Mouse (Mus musculus) CD4-positive helper T cell, adult 2 months (primary cell): ENCODE results near the gene Ggt7.
A peak's percentile ranks its signal among the peaks of the same experiment; 100 is the strongest.

ENCODE experiments used
- DNase-seq: peaks from one replicate; pipeline ENCODE4 v3.0.0-alpha.2; 2012; ENCODE audit warnings: low read depth, missing footprints, low spot score

Gene Ggt7

DNA sequence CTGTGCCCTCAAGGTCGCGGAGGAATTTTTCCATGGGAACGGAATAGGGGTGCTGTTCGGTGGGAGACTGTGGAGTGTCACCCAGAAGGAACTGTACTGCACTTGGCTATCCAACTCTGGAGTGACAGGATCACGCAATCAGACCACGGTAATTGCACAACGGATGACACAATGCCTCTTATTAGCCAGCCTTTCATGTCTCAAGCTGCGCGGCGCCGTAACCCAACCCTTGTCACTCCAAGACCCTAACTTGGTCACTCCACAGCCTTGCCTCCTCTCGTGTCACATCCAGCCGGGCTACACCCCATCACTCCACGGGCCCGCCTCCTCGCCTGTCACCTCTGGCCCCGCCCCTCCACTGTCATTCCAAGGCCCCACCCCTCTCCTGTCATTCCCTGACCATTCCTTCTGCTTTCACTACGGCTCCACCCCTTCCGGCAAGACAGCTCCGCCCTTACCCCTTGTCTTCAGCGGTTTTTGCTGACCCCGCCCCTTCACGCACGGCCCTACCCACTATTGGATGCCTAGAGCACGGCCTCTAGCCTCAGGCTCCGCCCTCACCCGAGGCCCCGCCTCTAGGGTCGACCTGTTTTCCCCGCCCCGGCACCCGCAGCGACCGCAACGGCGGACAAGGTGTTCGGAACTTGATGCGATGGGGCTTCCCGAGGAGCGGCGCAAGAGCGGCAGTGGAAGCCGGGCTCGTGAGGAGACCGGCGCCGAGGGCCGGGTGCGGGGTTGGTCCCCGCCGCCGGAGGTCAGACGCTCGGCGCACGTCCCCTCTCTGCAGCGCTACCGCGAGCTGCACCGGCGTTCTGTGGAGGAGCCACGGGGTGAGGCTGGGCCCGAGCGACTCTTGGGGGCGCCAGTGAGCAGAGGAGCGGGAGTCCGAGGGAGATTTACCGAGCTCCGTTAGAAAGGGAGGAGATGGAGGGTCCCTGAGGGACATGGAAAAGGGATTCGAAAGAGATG lies at the start of gene Ggt7, which contains the start of gene Acss2:
Ggt7 (minus strand) TSS at position 783 of the 969 bp plus-strand sequence.
Acss2 (plus strand) TSS at position 494 of the 969 bp plus-strand sequence.
- peak; percentile 98 for DNase-seq

DNA sequence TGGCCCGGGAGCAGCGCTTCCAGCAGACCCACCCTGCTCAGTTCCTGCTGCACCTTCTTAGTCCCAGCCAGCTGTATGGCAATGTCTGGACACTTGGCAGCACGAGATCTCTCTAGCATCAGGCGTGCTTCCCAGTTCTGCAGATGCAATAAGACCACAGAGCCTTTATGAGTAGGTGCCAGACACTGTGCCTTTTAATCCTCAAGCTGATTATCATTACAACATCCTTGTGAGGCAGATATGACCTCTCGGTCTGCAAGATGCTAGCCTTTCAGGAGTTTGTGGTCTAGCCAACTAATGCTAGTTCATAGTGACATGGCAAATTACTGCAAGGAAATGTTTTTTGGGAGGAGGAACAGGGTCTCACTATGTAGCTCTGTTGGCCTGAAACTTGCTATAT lies 49.7 kb upstream of the Ggt7 start:
- DNase-seq: no peak

DNA sequence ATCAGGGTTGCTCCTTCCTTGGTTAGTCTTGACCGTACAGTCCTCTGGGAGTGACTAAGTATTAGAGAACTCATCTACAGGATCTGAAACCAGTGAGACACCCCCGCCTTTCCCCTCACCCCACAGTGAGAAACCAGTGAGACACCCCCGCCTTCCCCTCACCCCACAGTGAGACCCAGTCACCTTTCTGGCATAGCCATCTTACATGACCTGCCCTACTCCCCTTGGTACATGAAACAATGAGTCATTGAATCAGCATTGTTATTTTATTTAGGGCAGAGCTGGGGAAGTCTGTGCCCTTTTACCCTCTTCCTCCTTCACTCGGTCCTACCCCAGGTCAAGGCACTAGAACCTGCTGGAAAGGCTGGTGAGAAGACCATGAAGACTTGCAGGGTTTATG lies 44.9 kb upstream of the Ggt7 start:
- DNase-seq: no peak

DNA sequence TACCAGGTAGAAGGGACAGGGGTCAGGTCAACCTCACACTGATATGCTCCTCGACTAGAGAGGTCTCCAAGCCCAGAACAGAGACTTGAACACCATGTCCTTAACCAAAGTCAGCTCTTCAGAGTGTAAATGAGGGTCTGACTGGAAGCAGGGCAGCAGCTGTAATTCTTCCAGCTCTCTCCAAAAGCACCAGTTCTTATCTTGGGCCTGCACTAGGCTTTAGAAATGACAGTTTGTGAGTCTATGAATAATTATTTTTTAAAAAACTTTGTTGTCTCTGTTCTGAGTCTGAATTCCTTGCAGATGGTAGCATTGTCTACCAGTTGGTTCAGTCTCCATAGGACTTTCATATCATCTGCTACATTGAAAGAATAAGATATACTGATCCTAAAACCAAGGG lies 44.2 kb upstream of the Ggt7 start:
- DNase-seq: no peak

DNA sequence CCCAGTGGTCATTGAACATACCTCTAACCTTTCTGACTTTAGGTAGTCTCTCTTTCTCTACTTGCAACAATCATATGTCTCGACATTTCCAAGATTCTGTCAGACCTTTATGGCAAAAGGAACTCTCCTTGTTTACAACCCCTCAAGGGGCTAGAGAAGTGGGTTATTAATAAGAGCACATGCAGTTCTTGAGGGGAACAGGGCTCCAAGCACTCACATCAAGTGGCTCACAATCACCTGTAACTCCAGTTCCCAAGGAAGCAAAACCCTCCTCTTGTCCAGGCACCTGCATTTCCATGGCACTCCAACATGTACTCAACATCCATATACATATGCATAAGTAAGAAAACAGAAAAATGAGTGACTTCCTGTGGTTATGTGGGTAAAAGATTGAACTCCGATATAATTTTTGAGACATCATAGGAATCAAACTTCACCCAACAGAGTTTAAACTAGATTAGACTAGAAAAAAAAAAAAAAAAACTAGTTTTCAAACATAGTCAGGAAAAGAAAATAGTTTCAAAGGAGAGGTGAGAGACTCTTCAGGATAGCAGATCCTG lies 36.5 kb upstream of the Ggt7 start:
- peak; percentile 69 for DNase-seq

DNA sequence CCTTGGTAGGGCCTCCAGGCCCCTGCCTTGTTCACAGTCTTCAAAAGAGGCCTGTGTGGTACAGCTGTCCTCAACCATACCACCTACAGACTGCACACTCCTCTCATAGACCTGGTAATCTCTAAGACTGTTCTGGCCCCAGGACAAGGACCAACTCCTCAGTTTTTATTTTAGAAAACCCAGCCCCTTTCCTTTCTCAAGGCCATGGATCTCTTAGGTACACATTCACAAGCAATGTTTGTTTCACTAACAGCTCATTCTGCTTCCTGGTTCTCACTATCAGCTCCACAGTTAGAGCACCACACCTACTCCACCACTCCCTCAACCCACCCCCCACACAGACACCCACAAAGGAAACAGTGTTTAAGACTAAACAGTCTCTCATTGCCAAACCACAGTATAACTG lies 34.9 kb upstream of the Ggt7 start:
- peak; percentile 77 for DNase-seq

DNA sequence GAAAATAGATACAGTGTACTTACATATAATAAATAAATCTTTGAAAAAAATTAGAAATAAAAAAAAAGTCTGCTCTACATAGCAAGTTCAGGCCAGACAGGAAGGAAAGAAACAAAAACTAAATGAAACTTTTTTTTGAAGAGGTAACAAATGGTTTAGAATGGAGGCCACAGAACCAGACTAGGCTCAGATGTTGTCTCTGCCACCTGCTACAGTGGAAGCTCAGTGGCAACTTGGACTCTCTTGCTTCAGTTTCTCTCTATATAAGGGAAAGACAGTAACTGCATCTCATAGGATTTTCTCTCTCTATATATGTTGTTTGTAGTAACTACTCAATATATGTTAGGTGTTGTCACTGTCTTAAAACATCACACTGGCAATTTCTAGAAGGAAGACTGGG lies 34.3 kb upstream of the Ggt7 start:
- DNase-seq: peak; percentile 19

DNA sequence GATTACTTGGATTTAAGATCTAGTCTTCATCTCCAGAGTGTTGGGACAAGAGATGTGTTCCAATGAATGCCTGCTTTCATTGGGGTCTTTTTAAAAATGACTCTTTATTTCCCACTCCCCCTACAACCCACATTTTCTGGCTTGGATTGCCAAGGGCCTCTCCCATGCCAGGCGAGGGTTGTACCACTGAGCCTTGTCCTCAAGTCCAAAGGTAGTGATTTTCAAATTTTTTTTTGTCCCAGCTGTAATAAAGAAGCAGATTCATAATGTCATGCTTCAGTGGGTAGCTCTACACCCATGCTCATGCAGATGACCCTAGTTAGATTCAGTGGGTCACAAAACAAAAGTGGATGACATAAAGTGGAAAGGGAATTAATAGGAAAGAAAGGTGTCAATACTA lies 28.9 kb upstream of the Ggt7 start:
- no peak for DNase-seq

DNA sequence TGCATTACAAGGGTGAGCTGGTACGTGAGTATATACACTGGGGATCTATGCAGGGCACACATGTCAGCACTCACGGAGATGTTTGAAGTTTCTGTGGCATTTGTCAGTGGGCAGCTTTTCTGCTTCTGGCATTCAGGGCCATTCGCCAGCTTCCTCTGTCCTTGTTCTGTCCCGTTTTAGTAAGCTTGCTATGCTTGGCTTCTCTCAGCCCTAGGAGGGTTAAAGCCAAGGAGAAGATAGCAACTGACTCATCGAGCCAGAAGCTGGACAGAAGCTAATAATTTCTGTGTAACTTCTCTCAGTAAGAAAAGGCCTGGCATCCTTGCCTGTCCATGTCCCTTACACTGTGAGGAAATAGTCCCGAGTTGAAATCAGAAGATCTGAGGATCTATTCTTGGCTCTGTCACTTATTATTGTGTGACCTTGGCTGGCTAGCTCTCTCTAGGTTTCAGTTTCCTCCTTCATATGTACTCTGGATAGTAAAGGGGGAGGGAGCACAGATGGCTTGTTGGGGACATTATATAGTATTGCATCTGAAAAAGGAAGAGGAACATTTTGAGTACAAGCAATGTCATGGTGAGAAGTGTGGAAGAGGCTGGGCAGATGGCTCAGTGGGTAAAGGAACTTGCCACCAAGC lies 22.9 kb upstream of the Ggt7 start:
- no peak for DNase-seq

DNA sequence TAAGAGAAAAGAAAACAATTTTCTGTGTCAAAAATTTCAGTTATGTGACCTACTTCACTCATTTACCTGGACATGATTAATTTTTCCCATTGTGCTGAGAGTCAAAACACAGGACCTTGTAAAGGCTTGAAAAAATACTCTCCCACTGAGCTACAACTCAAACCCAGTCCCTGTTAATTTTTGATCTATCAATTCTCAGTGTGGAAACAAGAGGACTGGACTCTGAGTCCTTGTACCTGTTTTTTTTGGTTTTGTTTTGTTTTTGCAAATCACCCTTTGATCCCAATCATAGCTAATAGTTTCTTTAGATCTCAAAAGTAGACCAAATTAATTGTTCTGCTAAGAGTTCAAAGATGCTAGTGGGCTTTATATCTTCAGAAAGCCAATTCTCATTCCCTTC lies 21.7 kb upstream of the Ggt7 start:
- no peak for DNase-seq

DNA sequence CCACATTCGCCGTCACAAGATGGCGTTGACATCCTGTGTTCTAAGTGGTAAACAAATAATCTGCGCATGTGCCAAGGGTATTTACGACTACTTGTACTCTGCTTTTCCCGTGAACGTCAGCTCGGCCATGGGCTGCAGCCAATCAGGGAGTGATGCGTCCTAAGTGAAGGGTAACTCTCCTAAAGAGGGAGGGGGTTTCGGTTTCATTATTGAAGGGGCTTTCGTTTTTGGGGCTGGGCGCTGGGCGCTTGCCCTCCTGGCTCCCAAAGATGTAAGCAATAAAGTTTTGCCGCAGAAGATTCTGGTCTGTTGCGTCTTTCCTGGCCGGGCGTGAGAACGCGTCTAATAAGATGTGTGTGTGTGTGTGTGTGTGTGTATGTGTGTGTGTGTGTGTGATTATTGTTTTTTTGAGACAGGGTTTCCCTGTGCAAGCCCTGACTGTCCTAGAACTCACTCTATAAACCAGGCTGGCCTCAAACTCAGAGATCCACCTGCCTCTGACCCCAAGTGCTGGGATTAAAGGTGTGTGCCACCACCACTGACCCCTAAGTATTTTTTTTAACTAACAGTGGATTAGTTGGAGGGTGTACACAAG lies 20.5 kb upstream of the Ggt7 start:
- DNase-seq: peak; percentile 41

DNA sequence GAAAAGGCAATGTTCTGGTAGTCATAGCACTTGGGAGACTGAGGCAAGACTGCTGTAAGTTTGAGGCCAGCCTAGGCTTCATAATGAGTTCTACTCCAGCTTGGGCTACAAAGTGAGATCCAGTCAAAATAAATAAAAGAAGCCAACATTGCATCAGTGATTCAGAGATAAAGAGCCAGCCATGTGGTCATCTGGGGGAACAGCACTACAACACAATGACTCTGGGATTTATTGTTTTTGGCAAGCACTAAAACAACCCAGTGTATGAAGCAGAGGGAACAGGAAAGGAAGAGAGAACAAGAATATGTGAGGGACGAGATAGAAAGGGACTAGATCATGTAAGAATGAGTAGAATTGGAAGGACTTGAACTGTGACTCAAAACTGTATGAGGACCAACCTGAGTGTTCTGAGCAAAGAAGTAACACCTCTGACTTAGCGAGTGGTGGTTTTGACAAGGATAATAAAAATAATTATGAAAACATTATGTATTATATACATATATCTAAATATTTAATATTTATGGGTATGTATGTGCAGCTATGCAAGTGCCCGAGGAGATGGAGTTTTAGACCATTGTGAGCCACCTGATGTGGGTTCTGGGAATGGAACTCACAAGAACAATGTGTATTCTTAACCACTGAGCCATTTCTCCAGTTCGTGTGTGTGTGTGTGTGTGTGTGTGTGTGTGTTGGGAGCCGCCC lies 19.9 kb upstream of the Ggt7 start:
- DNase-seq: peak; percentile 70

DNA sequence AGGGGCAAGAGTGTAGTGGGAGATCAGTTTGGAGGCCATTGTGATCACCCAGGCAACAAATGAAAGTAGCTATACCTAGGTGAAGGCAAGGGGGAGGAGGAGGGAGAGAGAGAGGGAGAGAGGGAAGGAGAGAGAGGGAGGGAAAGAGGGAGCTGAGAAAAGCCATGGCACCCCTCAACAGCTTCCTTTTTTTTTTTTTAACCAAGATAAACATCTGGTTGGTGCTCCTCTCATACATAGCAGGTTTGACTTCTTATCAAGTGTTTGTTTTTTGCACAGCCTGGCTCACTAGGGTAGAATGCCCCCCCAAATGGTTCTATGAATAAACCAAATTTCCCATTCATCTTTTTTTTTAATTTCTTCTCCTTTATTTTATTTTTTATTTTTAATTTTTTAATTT lies 18.3 kb upstream of the Ggt7 start:
- no peak for DNase-seq

DNA sequence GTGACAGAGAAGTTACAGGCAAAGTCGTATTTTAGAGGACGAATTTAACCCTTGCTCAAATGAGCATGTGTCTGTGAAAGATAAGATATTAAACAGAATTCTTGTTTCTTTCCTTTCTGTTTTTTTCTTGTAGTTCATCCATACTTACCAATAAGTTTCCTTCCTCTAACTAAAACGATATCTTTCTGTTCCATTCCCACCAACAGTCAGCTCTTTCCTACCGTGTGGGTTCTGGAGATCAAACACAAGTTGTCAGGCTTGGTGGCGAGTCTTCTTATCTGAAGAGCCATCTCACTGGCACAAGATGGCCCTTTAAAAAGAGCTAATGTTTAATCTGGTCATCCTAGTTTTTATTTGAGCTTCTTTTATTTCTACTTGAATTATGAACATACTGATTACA lies 9.3 kb upstream of the Ggt7 start:
- no peak for DNase-seq

DNA sequence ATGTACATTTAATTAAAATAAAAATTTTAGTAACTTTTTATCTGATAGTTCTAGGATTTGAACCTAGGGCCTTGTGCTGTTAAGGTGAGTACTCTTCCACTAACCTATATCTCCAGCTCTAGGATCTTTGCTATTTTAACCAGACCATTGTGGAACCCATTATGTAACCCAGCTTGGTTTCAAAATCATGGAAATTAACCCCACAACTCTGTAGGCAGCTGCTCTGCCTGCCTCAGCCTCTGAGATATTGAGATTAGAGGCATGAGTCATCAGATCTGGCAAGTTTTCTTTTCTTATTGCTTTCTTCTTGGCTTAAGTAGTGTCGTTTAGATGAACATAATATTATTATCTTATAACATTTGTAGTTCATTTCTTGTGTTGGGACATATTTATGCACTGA lies 6.3 kb upstream of the Ggt7 start:
- DNase-seq: no peak

DNA sequence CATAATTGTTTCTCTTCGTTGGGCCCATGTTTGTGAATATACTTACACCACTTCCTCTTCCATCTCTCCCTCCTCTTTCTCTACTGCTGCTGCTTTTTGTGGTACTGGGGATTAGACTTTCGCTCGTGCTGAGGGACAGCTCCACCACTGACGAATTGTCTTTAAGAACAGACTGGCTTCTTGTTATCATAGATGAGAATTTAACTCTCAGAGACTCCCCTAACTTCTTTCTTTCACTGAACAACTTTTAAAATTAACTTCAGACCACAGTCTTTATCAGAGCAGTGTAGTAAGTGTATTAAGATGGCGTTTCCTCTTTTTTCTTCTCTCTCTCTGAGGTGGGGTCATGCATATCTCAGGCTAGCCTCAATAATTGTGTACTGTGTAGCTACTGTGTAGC lies 5.7 kb upstream of the Ggt7 start:
- no peak for DNase-seq

DNA sequence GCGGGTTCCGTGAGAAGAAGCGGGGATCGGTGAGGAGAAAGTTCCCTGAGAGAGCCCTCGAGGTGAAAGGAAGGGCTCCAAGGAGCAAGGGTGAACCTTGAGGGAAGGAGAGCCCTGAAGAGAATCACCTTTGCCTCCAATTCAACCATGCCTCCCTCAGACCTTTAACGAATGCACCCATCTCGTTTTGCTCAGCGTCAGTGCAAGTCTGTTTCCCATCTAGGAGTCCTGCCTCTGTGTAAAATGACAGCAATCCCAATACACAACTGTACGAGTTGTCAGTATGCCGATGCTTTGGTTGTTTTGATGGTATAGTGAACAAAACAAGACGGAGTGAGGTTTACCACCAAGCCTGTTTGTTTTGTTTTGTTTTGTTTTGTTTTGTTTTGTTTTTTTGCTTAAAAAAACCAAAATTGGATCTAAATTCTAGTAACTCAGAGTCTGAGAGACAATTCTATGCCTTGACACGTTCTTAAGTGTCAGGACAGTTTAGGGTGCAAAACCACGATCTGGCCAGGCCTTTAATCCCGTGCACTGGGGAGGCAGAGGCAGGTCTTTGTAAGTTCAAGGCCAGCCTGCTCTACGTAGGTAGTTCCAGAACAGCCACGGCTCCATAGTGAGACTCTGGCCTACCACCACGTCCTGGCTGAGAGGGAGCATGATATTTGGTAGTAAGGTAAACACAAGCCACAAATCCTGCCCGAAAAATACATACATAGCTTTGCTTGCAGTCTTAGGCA lies 664 bp upstream of the Ggt7 start:
- DNase-seq: peak; percentile 34

DNA sequence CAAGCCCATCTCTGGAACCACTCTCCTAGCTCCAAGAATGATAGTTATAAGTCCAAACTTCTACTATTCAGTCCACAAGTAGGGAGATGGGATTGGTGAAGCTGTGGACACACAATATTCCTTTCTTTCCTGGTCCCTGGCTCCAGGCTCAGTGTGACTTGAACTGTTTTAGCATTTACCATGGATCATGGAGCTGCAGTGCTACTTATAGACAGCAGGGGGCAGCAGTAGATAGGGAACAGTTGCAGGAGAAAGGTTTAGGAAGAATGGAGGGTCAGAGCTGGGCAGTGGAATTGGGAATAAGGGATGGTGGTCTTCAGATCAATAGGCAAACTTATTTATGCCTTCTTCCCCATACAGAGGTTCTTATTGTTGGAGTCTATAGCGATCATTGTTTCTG lies 2.1 kb downstream of the Ggt7 start:
- peak; percentile 52 for DNase-seq

DNA sequence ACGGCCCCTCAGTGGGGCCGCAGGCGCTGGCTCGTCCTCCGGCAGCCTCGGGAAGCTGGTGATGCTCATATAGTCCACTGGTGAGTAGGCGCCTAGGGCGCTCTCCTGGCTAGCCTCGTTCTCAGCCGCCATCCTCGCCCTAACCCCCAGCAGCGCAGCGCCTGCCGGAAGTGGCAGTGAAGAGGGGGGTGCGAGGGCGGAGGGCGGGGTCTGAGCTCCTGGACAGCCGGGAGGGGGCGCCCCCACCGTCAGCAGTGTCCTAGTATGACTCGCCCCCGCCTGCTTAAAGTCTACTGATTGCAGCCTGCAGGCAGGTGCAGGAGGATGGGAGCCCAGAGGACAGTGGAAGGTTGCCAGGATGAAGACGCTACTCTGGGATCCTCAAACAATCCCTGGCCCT lies 3.4 kb downstream of the Ggt7 start:
- DNase-seq: peak; percentile 86

DNA sequence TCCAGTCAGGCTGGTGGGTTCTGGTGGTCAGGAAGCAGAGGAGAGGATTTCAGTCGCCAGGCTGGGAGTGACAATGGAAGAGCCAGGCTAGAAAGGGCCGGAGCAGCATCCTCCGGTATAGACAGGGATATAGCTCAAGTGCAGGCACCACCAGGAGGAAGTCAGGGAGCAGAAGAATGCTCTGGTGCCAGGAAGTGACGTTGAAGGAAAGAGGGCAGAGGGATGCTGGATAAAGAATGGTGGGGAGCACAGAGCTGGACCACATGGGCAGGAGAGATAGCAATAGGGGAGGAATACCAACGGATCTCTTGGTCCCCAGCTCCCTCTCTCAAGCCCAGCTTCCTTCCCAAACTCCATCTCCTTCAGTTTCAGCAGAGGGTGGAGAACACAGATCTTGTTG lies 4.5 kb downstream of the Ggt7 start:
- DNase-seq: no peak

DNA sequence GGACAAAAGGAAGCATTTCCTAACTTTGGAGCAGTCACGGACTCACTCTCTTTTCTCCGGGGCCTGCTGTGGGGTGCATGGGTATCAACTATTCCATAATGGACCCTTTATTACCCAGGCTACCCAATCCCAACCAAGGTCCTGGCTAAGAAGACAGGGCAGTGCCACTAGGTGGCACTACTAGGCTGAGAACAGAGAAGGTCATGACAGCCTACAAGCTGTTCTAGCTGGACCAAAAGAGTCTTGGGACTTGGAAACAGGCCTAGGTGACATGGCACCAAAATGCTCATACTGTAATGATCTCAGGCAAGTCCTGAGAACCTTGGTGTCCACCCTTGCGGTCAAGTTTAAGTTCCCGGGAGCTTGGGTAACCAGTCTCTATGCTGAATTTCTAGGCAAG lies 5.6 kb downstream of the Ggt7 start:
- peak; percentile 75 for DNase-seq
